Mouse (Mus musculus) lung, postnatal 0 days (tissue): ENCODE measurements around the gene Gm28372.

Experiments
- CTCF ChIP-seq: IDR thresholded peaks from 2 replicates; pipeline ENCODE4 v1.5.1; 2016; ENCODE audit warnings: antibody characterized with exemption, mild to moderate bottlenecking
- EP300 ChIP-seq: IDR thresholded peaks from 2 replicates; pipeline ENCODE4 v1.6.1; 2016; ENCODE audit warnings: antibody characterized with exemption, mild to moderate bottlenecking, control low read depth

DNA sequence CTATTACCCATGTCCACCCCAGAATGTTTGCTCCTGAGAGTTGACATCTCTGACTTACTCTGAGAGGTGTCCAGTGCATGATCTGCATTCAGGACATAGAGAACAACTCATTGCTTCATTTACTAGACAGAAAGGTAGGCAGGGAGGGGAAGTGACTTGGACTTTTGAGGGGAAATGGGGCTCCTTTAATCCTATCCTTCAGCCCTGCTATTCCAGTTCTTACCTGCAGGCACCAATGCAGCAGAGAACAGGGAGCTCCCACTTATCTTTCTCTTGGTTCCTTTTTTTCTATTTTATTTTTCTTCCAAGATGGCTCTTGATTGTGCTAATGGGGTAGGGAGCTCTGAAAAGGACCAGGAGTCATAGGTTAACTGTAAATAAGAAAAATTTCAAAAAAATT is 43.4 kb downstream of the Gm28372 start:
- TF ChIP-seq CTCF: 0 out of 2 replicates have a peak, but pooled peaks have one; percentile 17
- TF ChIP-seq EP300: no peak
